Mouse (Mus musculus): ENCODE results near the gene Camta1. TPM values are rescaled to one million over a fixed set of nuclear protein-coding genes. Genes with fewer than 3 reads are reported as not detected.

Camta1 gene
- polyA plus RNA-seq, 2 experiments = 7.3 to 32.8 TPM

- DNase-seq (ENCODE audit: low read depth in 3 of 3, low spot score in 3 of 3) (no peak), ATAC-seq (ENCODE audit: insufficient read depth) (no peak)
- WGBS (ENCODE audit: insufficient replicate concordance) = 36% methylated on average over 2 of the region's 2 CpGs
- Histone ChIP-seq H3K4me3 (ENCODE audit: insufficient read depth in 1 of 2, low read depth in 2 of 2, low read length in 2 of 2) (no peak overlapping the region), H3K9me3 (ENCODE audit: control insufficient read depth, low read length) (no peaks in the 10 kb centered on the region), H3K36me3 (replicated peaks; ENCODE audit: control insufficient read depth, insufficient read depth, low read depth) (no peaks in the 10 kb centered on the region), H3K4me2 (ENCODE audit: low read depth) (no peak overlapping the region), H3K27ac (no peak overlapping the region), H3K9ac (replicated peaks) (no peak overlapping the region), H3K4me1 (replicated peaks; ENCODE audit: control insufficient read depth in 2 of 2, insufficient read depth in 2 of 2, low read length in 1 of 2) (peaks cover 0 to 4% of the 10 kb centered on the region in 2 experiments; a peak in 1 of 4 replicates), H3K27me3 (ENCODE audit: control insufficient read depth, insufficient read depth, low read length) (no peaks in the 10 kb centered on the region)
- no peak for TF ChIP-seq CTCF (IDR thresholded peaks at IDR 0.05; ENCODE audit: low read depth)
- no peak for TF ChIP-seq EP300 (IDR thresholded peaks at IDR 0.05; ENCODE audit: low read depth)
Observed at GRCm38 (mm10) chr4:151352791-151353190, 508.9 kb downstream of the Camta1 start.

- H3K9ac ChIP-seq (replicated peaks) = no peak overlapping the region
- TF ChIP-seq EP300 (IDR thresholded peaks at IDR 0.05; ENCODE audit: low read depth) (no peak), CTCF (IDR thresholded peaks at IDR 0.05; ENCODE audit: low read depth) (no peak)
- no peak overlapping the region for H3K4me3 ChIP-seq (ENCODE audit: insufficient read depth in 1 of 2, low read depth in 2 of 2, low read length in 2 of 2)
- no peak overlapping the region for H3K27ac ChIP-seq
- WGBS (ENCODE audit: insufficient replicate concordance) = 59% methylated on average over 4 of the region's 4 CpGs
- H3K4me2 ChIP-seq (ENCODE audit: low read depth) = no peak overlapping the region
- no peak for DNase-seq (ENCODE audit: low read depth in 3 of 3, low spot score in 3 of 3)
- no peaks in the 10 kb centered on the region for H3K36me3 ChIP-seq (replicated peaks; ENCODE audit: control insufficient read depth, insufficient read depth, low read depth)
- ATAC-seq (ENCODE audit: insufficient read depth) = no peak
- no peaks in the 10 kb centered on the region for H3K9me3 ChIP-seq (ENCODE audit: control insufficient read depth, low read length)
- peaks cover 0 to 4% of the 10 kb centered on the region in 2 experiments; a peak in 1 of 4 replicates for H3K4me1 ChIP-seq (replicated peaks; ENCODE audit: control insufficient read depth in 2 of 2, insufficient read depth in 2 of 2, low read length in 1 of 2)
- no peaks in the 10 kb centered on the region for H3K27me3 ChIP-seq (ENCODE audit: control insufficient read depth, insufficient read depth, low read length)
Observed at GRCm38 (mm10) chr4:151352249-151352648, 509.4 kb downstream of the Camta1 start.

GRCm38 (mm10) chr4:151351757-151352156 is 509.9 kb downstream of the Camta1 start:
- H3K9me3 ChIP-seq (ENCODE audit: control insufficient read depth, low read length) = no peaks in the 10 kb centered on the region
- 43% methylated on average over 12 of the region's 12 CpGs for WGBS (ENCODE audit: insufficient replicate concordance)
- no peak overlapping the region for H3K4me3 ChIP-seq (ENCODE audit: insufficient read depth in 1 of 2, low read depth in 2 of 2, low read length in 2 of 2)
- no peaks in the 10 kb centered on the region for H3K36me3 ChIP-seq (replicated peaks; ENCODE audit: control insufficient read depth, insufficient read depth, low read depth)
- H3K4me1 ChIP-seq (replicated peaks; ENCODE audit: control insufficient read depth in 2 of 2, insufficient read depth in 2 of 2, low read length in 1 of 2) = peaks cover 0 to 4% of the 10 kb centered on the region in 2 experiments; a peak in 1 of 4 replicates
- DNase-seq (ENCODE audit: low read depth in 3 of 3, low spot score in 3 of 3) (no peak), ATAC-seq (ENCODE audit: insufficient read depth) (no peak)
- no peak for TF ChIP-seq CTCF (IDR thresholded peaks at IDR 0.05; ENCODE audit: low read depth)
- TF ChIP-seq EP300 (IDR thresholded peaks at IDR 0.05; ENCODE audit: low read depth) = no peak
- H3K9ac ChIP-seq (replicated peaks) = no peak overlapping the region
- no peak overlapping the region for H3K27ac ChIP-seq
- H3K27me3 ChIP-seq (ENCODE audit: control insufficient read depth, insufficient read depth, low read length) = no peaks in the 10 kb centered on the region
- H3K4me2 ChIP-seq (ENCODE audit: low read depth) = no peak overlapping the region

DNA sequence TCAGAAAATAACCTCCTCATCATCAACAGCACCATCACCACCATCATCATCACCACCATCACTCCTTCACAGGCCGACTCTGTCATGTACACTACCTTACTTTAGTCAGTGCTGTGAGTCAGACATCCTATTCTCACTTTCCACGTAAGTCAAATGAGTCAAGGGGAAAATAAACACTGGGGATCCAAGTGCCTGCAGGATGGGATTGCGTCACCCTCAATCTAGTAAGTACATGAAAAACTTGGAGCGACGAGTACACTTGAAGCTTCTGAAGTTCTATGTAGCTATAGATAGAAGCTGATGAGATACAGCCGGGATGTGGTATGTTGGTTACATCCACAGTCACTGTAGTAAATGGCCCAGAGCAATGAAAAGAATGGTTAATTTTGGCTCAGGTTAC is 514.1 kb downstream of the Camta1 start:
- Histone ChIP-seq H3K9ac (replicated peaks) (no peak overlapping the region), H3K4me1 (replicated peaks; ENCODE audit: control insufficient read depth in 2 of 2, insufficient read depth in 2 of 2, low read length in 1 of 2) (no peaks in the 10 kb centered on the region), H3K36me3 (replicated peaks; ENCODE audit: control insufficient read depth, insufficient read depth, low read depth) (no peaks in the 10 kb centered on the region), H3K4me3 (ENCODE audit: insufficient read depth in 1 of 2, low read depth in 2 of 2, low read length in 2 of 2) (no peak overlapping the region), H3K27me3 (ENCODE audit: control insufficient read depth, insufficient read depth, low read length) (no peaks in the 10 kb centered on the region), H3K4me2 (ENCODE audit: low read depth) (no peak overlapping the region), H3K27ac (no peak overlapping the region), H3K9me3 (ENCODE audit: control insufficient read depth, low read length) (no peaks in the 10 kb centered on the region)
- TF ChIP-seq CTCF (IDR thresholded peaks at IDR 0.05; ENCODE audit: low read depth) (no peak), EP300 (IDR thresholded peaks at IDR 0.05; ENCODE audit: low read depth) (no peak)
- ATAC-seq (ENCODE audit: insufficient read depth) (no peak), DNase-seq (ENCODE audit: low read depth in 3 of 3, low spot score in 3 of 3) (no peak)
- 73% methylated on average over 6 of the region's 6 CpGs for WGBS (ENCODE audit: insufficient replicate concordance)

DNA sequence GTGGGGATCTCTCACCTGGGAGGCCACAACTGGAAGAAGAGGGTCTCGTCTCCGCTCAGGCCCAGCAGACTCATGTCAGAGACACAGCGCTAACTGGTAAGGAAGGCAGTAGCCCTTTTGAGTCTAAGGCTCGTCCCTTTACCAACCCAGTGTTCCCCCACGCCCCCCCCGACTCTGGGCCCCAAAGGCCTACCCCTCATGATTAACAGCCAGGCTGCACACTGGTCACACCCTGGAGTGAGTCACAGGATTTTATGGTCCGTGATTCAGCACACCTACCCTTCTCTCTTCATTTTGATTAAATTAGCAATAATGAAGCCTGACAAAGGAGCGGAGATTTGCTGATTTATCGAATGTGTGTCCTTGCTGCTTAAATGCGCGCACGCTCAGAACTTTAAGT is 515.0 kb downstream of the Camta1 start:
- Histone ChIP-seq H3K27ac (no peak overlapping the region), H3K4me2 (ENCODE audit: low read depth) (no peak overlapping the region), H3K27me3 (ENCODE audit: control insufficient read depth, insufficient read depth, low read length) (no peaks in the 10 kb centered on the region), H3K9ac (replicated peaks) (no peak overlapping the region), H3K36me3 (replicated peaks; ENCODE audit: control insufficient read depth, insufficient read depth, low read depth) (no peaks in the 10 kb centered on the region), H3K4me1 (replicated peaks; ENCODE audit: control insufficient read depth in 2 of 2, insufficient read depth in 2 of 2, low read length in 1 of 2) (no peaks in the 10 kb centered on the region), H3K9me3 (ENCODE audit: control insufficient read depth, low read length) (no peaks in the 10 kb centered on the region), H3K4me3 (ENCODE audit: insufficient read depth in 1 of 2, low read depth in 2 of 2, low read length in 2 of 2) (no peak overlapping the region)
- 71% methylated on average over 12 of the region's 12 CpGs for WGBS (ENCODE audit: insufficient replicate concordance)
- no peak for DNase-seq (ENCODE audit: low read depth in 3 of 3, low spot score in 3 of 3)
- no peak for TF ChIP-seq CTCF (IDR thresholded peaks at IDR 0.05; ENCODE audit: low read depth)
- TF ChIP-seq EP300 (IDR thresholded peaks at IDR 0.05; ENCODE audit: low read depth) = no peak
- no peak for ATAC-seq (ENCODE audit: insufficient read depth)
